25 mouse cellular contexts compared by ENCODE assay signal in genomic region chr11:20137872-20138271, GRCm38 (mm10).
"Had no signal": no experiment of that assay in that cellular context is flagged by ENCODE, and none has a peak within 500 bp of the region (broad histone marks: within the 10 kb centered on the region; RNA-seq: fewer than 3 reads in every experiment).

No protein-coding gene starts in this region.

- H3K36me3 ChIP-seq: heart, embryonic 10.5 days; heart, embryonic 13.5 days; heart, embryonic 15.5 days; hindbrain, embryonic 13.5 days; hindbrain, embryonic 15.5 days; kidney, embryonic 15.5 days; limb, embryonic 10.5 days; limb, embryonic 12.5 days; liver, embryonic 13.5 days had no signal

- H3K4me3 ChIP-seq: heart, embryonic 10.5 days; heart, embryonic 13.5 days; heart, embryonic 15.5 days; hindbrain, embryonic 13.5 days; hindbrain, embryonic 15.5 days; kidney, embryonic 15.5 days; left cerebral cortex, adult 2 months; limb, embryonic 10.5 days; limb, embryonic 12.5 days; liver, embryonic 13.5 days had no signal

- H3K27ac ChIP-seq: heart, embryonic 10.5 days; heart, embryonic 13.5 days; heart, embryonic 15.5 days; hindbrain, embryonic 13.5 days; hindbrain, embryonic 15.5 days; hindbrain, postnatal 0 days; kidney, embryonic 15.5 days; kidney, postnatal 0 days; left cerebral cortex, adult 2 months; limb, embryonic 10.5 days; limb, embryonic 12.5 days; liver, embryonic 13.5 days had no signal

- H3K4me1 ChIP-seq: heart, embryonic 10.5 days; hindbrain, embryonic 13.5 days; hindbrain, embryonic 15.5 days; limb, embryonic 10.5 days; limb, embryonic 12.5 days had no signal

- H3K27me3 ChIP-seq: heart, embryonic 13.5 days; heart, embryonic 15.5 days; hindbrain, embryonic 13.5 days; hindbrain, embryonic 15.5 days; kidney, embryonic 15.5 days; limb, embryonic 12.5 days; liver, embryonic 13.5 days had no signal

- H3K9ac ChIP-seq: heart, embryonic 13.5 days; heart, embryonic 15.5 days; hindbrain, embryonic 13.5 days; hindbrain, embryonic 15.5 days; kidney, embryonic 15.5 days; limb, embryonic 12.5 days; liver, embryonic 13.5 days had no signal

- H3K9me3 ChIP-seq: heart, embryonic 10.5 days; heart, embryonic 13.5 days; heart, embryonic 15.5 days; hindbrain, embryonic 13.5 days; hindbrain, embryonic 15.5 days; kidney, embryonic 15.5 days; limb, embryonic 10.5 days; limb, embryonic 12.5 days; liver, embryonic 13.5 days had no signal

- ATAC-seq: hindbrain, postnatal 0 days; intestine, embryonic 16.5 days had no signal

- DNase-seq: gastrocnemius, postnatal 14 days; gastrocnemius, postnatal 36 days; heart, adult 18-20 months; heart, postnatal 14 days; heart, postnatal 36 days; kidney, adult 11 months; kidney, adult 2 months; kidney, adult 9 months; kidney, postnatal 14 days; kidney, postnatal 36 days; liver; liver, embryonic 13.5 days had no signal

- H3K4me2 ChIP-seq: heart, embryonic 13.5 days; heart, embryonic 15.5 days; hindbrain, embryonic 13.5 days; hindbrain, embryonic 15.5 days; kidney, embryonic 15.5 days; limb, embryonic 12.5 days; liver, embryonic 11.5 days; liver, embryonic 13.5 days had no signal
